Mouse (Mus musculus) kidney, adult 18-20 months (tissue): ENCODE results near the gene Spats2l.

Source experiments
- DNase-seq: peaks from one replicate; pipeline ENCODE4 v3.0.0; 2021

Gene Spats2l

GRCm38 (mm10) chr1:57901494-57901893 is 127.5 kb downstream of the Spats2l start:
- no peak for DNase-seq

DNA sequence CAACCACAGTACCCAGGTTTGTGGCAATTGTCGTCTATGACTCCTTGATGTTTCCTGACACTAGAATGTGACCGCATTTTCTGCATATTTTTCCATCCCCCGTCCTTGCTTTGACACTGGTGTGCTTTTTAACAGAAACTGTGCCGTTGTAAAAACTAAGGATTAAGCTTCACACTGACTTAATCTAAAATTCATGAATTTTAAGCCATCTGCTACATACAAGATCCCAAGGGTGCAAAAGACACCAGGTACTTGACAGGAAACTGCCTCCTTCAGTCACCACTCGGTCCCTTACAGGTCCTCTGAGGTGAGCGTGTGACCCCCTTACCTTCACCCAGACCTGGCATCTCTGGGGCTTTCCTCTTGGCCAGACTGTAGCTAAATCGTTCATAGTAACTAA is 129.8 kb downstream of the Spats2l start:
- no peak for DNase-seq

- no peak for DNase-seq
Observed at GRCm38 (mm10) chr1:57905912-57906311, 131.9 kb downstream of the Spats2l start.

DNA sequence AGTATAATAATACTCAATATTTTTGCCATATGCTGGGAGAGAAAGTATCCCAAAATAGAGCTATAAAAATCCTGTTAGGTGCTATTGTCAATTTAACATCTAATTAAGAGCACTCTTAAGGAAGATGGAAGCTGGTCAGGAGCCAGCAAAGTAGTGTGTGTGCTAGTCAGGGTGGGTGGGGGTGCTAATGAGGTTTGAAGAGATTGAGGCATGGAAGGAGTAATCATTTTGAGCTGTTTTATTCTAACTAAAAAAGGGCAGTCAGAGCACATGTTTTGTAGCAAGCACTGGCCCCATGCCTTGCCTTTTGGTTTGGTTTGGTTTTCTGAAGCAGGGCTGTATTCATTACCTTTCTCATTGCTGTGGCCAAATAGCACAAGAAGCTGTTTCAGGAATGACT is 132.3 kb downstream of the Spats2l start:
- DNase-seq: no peak

DNA sequence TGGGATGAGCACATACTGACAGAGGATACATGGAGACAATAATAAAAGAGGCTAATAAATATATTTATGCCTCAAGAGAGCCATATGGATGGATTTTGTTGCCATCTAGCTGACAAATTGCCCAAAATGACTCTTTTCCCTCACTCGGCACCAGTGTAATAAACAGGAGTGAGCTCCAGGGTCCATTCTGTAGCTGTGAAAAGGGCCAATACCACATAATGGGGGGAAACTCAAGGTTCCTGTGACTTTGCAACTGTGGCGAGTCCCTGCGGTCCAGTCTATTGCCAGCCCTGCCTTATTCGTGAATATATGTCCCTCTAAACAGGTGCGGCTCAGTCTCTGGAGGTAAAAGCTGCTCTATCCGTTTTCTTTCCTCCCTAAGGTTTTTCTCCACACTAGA is 137.6 kb downstream of the Spats2l start:
- DNase-seq: no peak

GRCm38 (mm10) chr1:57917342-57917741 is 143.4 kb downstream of the Spats2l start:
- no peak for DNase-seq

- no peak for DNase-seq
Observed at GRCm38 (mm10) chr1:57918567-57918966, 144.6 kb downstream of the Spats2l start.

GRCm38 (mm10) chr1:57934287-57934686 is 160.3 kb downstream of the Spats2l start:
- DNase-seq: no peak

DNA sequence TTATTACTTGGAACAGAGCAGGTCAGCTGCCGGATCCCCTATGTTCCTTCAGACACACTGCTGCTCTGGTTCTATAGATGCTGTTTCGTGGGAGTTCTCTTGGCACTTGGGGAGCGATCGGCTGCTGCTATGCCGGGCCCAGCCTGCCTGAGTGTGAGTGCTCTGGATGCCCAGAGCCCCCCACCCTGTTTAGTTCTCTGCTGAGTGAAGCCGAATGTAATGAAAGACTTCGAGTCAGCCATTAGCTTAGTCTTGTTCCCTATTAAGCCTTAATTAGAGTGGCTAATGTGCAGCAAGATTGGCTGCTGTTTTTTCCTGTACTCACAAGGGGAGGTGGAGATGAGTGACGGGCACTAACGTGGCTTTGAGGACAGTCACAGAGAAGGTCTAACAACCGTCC is 166.7 kb downstream of the Spats2l start:
- DNase-seq: no peak

DNA sequence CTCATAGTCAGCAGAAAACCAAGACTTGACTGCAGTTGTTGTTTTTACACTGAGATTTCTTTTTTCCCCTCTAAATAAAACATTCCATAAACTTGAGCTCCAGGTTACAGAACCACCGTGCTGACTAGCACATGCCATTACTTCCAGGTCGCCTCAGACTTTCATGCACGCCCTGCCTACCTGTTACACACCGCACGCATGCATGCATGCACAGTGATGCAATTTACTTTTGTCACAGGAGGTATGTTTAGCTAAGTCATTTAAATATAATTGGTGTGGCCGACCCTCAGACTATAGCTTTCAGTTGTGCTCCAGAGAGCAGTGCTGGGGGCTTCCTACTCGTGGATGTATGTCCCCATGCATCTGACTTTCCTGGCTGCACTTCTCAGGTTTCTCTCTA is 167.1 kb downstream of the Spats2l start:
- DNase-seq: no peak

DNA sequence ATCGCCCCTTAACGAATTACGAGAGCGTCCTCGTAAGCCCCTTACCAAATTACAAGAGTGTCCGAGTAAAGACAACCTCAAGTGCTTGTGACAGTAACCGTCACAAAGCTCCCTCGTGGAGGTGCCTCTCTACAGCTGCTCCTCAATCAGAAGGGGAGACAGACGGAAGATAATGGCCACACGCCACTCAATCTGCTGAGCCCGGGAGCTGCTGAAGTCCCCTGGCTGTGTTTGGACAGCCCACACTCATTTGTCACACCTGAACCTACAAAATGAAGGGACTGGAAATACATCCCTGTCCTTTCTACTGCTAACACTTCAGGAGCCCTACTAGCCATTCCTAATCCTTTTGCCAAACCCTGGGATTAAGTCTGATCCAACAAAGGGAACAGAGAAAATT is 167.8 kb downstream of the Spats2l start:
- DNase-seq: no peak

DNA sequence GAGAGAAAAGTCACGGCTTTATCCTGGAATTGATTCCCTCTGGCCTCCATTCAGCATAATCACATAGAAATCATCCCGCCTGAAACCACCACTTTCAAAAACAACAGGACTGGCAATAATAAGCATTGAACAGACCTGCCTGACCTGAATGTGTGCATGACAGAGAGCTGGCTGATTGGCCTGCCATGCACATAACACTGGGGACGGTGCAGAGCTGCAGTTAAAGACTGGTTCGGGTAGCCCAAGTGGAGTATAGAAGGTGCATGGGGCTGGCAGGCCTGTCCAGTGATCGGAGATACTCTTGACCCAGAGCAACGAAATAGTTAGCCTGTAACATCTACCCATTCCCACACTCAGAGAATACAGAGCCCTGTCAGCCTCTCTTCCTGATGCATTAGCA is 168.3 kb downstream of the Spats2l start:
- no peak for DNase-seq

- no peak for DNase-seq
Observed at GRCm38 (mm10) chr1:57947552-57948347, 173.8 kb downstream of the Spats2l start.

- DNase-seq: no peak
Observed at GRCm38 (mm10) chr1:57949195-57949594, 175.2 kb downstream of the Spats2l start.

- DNase-seq: no peak
Observed at GRCm38 (mm10) chr1:57949716-57950115, 175.8 kb downstream of the Spats2l start.

DNA sequence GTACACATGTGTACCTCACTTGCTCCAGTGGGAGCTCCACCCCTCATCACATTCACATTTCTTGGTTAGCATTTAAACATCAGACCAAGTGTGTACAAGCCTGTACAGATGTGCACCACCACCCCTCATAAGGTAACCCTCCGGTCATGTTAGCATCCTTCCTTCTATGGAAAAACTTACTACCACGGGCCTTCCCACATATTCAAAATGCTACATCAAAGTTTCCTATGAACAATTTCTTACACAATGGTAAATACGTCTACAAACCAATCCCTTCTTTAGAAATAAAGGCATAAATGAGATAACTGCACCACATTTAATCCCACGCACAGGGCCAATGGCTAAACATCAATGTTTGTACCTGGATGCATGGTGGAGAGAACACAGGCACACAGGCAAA is 178.5 kb downstream of the Spats2l start:
- no peak for DNase-seq

DNA sequence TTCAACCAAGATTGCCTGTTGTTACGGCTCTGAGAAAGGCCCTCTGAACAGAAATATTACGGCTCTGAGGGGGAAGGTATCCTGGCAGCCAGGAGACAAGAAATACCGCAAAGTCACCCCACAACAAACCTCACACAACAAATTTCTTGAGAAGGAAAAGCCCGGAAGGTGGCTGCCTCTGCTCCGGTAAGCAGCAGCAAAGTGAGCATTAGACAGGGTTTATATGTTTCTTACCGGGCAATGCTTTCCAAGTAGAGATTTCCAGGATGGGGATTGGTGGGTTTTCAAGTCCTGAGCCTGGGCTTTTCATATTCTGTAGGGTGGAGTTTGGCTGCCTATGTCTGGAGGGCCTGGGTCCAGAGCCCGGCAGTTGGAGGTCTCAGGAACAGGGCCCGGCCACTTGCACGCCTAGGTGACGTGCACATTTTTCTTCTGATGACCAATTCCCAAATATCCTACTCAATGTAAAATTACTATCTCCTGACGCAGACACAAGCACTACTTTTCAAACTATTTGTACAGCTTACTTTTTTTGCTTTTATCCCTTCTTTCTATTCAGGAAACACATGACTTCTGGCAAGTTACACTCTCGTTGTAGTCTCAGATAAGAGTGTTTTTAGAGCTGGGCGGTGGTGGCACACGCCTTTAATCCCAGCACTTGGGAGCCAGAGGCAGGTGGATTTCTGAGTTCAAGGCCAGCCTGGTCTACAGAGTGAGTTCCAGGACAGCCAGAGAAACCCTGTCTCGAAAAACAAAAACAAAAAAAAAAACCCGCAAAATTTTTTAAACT is 179.8 kb downstream of the Spats2l start:
- no peak for DNase-seq

DNA sequence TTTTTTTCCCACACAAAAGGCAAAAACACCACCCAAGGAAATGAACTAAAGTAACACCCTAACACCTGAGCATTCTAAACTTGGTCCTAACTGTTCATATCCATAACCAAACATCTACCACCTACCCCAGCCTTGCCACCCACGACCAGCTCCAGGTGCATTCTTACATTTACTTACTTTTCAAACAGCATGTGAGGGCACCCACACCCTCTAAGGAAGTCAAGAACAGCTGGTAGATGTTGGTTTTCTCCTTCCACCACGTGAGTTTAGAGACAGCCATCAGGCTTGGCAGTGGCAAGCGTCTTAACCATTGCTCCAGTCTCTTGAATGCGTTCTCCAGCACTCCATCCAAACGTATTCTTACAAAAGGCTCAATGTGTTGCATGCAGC is 180.4 kb downstream of the Spats2l start:
- DNase-seq: no peak

DNA sequence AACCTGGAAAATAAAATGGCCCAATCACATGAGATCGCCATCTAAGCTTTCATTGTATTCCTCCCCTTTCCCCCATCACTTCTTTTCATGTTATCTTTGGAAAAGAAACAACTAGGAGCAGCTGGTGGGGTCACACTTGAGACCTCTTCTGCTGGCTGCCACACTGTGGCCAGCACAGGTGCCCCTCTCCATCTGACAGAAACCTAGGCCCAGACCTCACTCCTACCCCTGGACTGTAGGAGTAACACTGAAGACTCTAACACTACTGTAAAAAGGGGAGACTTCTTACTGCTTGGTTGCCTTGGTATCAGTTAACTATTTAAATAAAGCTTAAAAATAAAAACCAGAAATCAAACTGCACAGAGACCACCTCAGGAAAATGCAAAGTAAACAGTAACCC is 181.8 kb downstream of the Spats2l start:
- DNase-seq: no peak

- peak; percentile 98 for DNase-seq
Observed at GRCm38 (mm10) chr1:57969327-57970271, 195.6 kb downstream of the Spats2l start.

DNA sequence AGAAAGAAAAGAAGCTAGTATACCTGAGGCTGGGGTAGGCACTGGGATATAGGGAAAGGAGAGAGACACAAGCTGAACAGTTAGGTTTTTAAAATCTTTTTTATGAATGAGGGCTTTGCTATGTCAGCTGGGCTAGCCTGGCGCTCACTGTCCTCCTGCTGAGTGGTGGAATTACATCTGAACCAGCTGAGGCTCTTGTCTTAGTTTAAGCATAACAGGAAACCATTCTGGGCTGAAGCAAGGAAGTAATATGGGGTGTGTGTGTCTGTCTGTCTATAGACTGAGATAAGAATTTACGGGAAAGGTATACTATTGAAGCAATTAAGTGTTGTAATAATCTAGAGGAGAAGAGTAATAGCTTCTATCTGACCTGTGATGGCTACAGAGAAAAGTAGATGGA is 197.6 kb downstream of the Spats2l start:
- DNase-seq: no peak

GRCm38 (mm10) chr1:57976860-57977259 is 202.9 kb downstream of the Spats2l start:
- DNase-seq: no peak

DNA sequence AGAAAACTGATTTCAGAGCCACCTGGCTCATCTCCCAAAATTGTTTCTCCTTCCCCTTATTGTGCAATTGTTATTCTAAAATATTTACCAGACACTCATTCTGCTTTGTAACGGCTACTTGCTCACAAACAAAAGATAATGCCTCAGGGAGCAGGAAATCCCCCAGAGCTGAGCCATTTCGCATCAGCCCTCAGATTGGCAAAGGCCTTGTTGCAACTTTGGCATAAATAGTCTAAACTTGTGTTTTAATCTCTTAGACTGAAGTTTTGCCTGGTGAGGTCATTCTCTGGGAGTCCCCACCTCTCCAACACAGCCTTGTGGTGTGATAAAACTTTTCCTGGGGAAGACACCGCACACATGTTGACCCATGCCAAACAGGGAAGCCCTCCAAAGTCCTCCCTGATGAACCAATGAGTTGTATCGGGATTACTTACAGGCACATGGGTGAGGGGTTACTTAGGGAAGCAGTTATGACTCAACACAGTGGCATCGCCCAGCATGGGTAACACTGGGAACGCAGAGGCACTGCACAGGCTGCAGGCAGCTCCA is 215.2 kb downstream of the Spats2l start:
- no peak for DNase-seq
